Mouse (Mus musculus) heart, adult 2 months (tissue): ENCODE results near the gene Actg1.
"Not testable (repeated sequence)": the region's sequence is repeated elsewhere in the genome, so short reads cannot be mapped to it uniquely, and the experiment has no call there.

ENCODE experiments used
- CTCF ChIP-seq: fragments of 200-600 bp; IDR thresholded peaks from 2 replicates; pipeline ENCODE4 v1.8.1; 2022; ENCODE audit warnings: antibody characterized with exemption, mild to moderate bottlenecking, moderate library complexity
- EP300 ChIP-seq: fragments of 200-500 bp; IDR thresholded peaks from 2 replicates; pipeline ENCODE4 v1.6.1; 2011; ENCODE audit warnings: low read depth, low read length, control low read depth; ENCODE audit not compliant: insufficient read depth
- POLR2A ChIP-seq: fragments of 200-500 bp; IDR thresholded peaks from 2 replicates; pipeline ENCODE4 v1.6.1; 2011; ENCODE audit warnings: mild to moderate bottlenecking, low read depth, low read length, control low read depth; ENCODE audit not compliant: insufficient read depth

GRCm38 (mm10) chr11:120346383-120347034, 1.8 kb downstream of the Actg1 start:
- TF ChIP-seq CTCF, EP300: not testable (repeated sequence)
- 0 out of 2 replicates have a peak, but pooled peaks have one; percentile 1 for TF ChIP-seq POLR2A
